Comparison of ENCODE assay signal across 8 mouse cellular contexts in the genomic region with DNA sequence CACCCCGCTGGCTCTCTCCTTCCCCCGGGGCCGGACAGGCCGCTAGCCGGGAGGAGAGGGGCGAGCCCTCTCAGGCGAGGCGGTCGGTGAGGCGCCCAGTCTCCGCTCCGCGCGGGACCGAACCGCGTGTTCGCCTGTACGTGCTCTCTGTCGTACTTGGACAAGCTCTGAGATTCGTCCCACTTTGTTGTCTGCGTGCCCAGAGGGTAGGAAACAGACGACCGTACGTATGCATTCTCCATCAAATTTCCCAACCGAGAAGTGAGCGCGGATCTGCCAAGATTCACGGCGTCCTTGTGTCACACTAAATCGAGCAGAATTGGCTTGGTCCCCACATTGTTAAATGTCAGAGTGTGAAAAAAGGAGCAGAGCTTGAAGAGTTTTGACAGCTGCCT. TPM values are rescaled to one million over a fixed set of nuclear protein-coding genes. Genes with fewer than 3 reads are reported as not detected.
DNase-seq lines count a peak whose midpoint lies in the region; ATAC-seq and TF ChIP-seq lines count a peak whose summit lies in the region.

No protein-coding gene starts in this region.

- no peaks in the 10 kb centered on the region for H3K9me3 ChIP-seq in kidney, postnatal 0 days (replicated peaks; ENCODE audit: low read length)
- H3K9me3 ChIP-seq in lung, postnatal 0 days (ENCODE audit: low read length): no peaks in the 10 kb centered on the region

- H3K4me2 ChIP-seq in kidney, postnatal 0 days (ENCODE audit: low read length): peak overlapping the region; percentile 77
- H3K4me2 ChIP-seq in lung, postnatal 0 days (replicated peaks; ENCODE audit: low read depth, low read length): peak overlapping the region; percentile 77

- 0% methylated on average over 25 of the region's 31 CpGs for WGBS in kidney, postnatal 0 days
- 1% methylated on average over 28 of the region's 31 CpGs for WGBS in lung, postnatal 0 days

- H3K27me3 ChIP-seq in kidney, postnatal 0 days (ENCODE audit: insufficient read depth, low read length): no peaks in the 10 kb centered on the region
- no peaks in the 10 kb centered on the region for H3K27me3 ChIP-seq in lung, postnatal 0 days (replicated peaks; ENCODE audit: insufficient read depth, low read length)

- DNase-seq in cerebellum, postnatal 25 days: no peak
- DNase-seq in 3T3-L1 (ENCODE audit: low read depth, low spot score): peak; percentile 34
- peak; percentile 61 for DNase-seq in gastrocnemius, adult 2 months
- peak; percentile 38 for DNase-seq in kidney, postnatal 0 days (ENCODE audit: low spot score)
- DNase-seq in lung, postnatal 0 days (ENCODE audit: low spot score): peak; percentile 66
- peak; percentile 45 for DNase-seq in right cerebral cortex, postnatal 4 days

- no peaks in the 10 kb centered on the region; the same call in 1 of the 2 replicates for H3K4me1 ChIP-seq in brown adipose tissue, adult 24 weeks (ENCODE audit: control insufficient read depth, insufficient read depth, insufficient read length, low read length)
- no peaks in the 10 kb centered on the region for H3K4me1 ChIP-seq in kidney, postnatal 0 days (replicated peaks; ENCODE audit: insufficient read depth, low read length)
- peaks cover 2% of the 10 kb centered on the region; the same call in 1 of the 2 replicates for H3K4me1 ChIP-seq in lung, postnatal 0 days (ENCODE audit: insufficient read depth, low read depth, low read length)

- H3K27ac ChIP-seq in brown adipose tissue, adult 24 weeks (replicated peaks; ENCODE audit: low read depth, low read length): peak overlapping the region; percentile 57
- peak overlapping the region; percentile 95 for H3K27ac ChIP-seq in gastrocnemius, adult 2 months
- peak overlapping the region; percentile 95 for H3K27ac ChIP-seq in kidney, postnatal 0 days
- peak overlapping the region; percentile 96 for H3K27ac ChIP-seq in lung, postnatal 0 days (ENCODE audit: low read length)

- intact Hi-C loops in gastrocnemius, adult 2 months (cut with DNase I): no loop called here

- TF ChIP-seq EP300 in lung, postnatal 0 days (IDR thresholded peaks at IDR 0.05): no peak

- peak; percentile 72 for ATAC-seq in cerebellum, adult (ENCODE audit: insufficient number of reproducible peaks, low FRiP score, low TSS enrichment)
- ATAC-seq in kidney, postnatal 0 days (replicated peaks; ENCODE audit: low FRiP score, low read depth): peak; percentile 66
- peak; percentile 70 for ATAC-seq in lung, postnatal 0 days

- H3K36me3 ChIP-seq in kidney, postnatal 0 days (ENCODE audit: insufficient read depth, low read length): no peaks in the 10 kb centered on the region
- H3K36me3 ChIP-seq in lung, postnatal 0 days (ENCODE audit: insufficient read depth, low read length): no peaks in the 10 kb centered on the region

- peak overlapping the region; percentile 94 for H3K9ac ChIP-seq in kidney, postnatal 0 days (ENCODE audit: low read depth, low read length)
- peak overlapping the region; percentile 89 for H3K9ac ChIP-seq in lung, postnatal 0 days (replicated peaks; ENCODE audit: low read depth)

- no peak for TF ChIP-seq CTCF in gastrocnemius, adult 2 months (IDR thresholded peaks at IDR 0.05)
- no peak for TF ChIP-seq CTCF in kidney, postnatal 0 days (IDR thresholded peaks at IDR 0.05; ENCODE audit: low read depth)
- TF ChIP-seq CTCF in lung, postnatal 0 days (IDR thresholded peaks at IDR 0.05): no peak

- peak overlapping the region; percentile 79 for H3K4me3 ChIP-seq in brown adipose tissue, adult 24 weeks (ENCODE audit: insufficient read depth, low read depth, low read length)
- H3K4me3 ChIP-seq in gastrocnemius, adult 2 months: peak overlapping the region; percentile 96
- peak overlapping the region; percentile 91 for H3K4me3 ChIP-seq in kidney, postnatal 0 days (replicated peaks; ENCODE audit: low read depth, low read length)
- peak overlapping the region; percentile 92 for H3K4me3 ChIP-seq in lung, postnatal 0 days (ENCODE audit: low read depth, low read length)

RNA-seq across cellular contexts. Expression of a gene that starts 0.6 kb away (rescaled TPM):
- 58.2 and 71.9 TPM in 2 replicates for polyA plus RNA-seq in brown adipose tissue, adult 24 weeks (2012; ENCODE audit: insufficient read depth, insufficient read length, missing spikeins)
- total RNA-seq in gastrocnemius, adult 2 months (2021): 10 to 100 TPM; 71.2 to 89.2 TPM
- 132 and 139 TPM in 2 replicates for polyA plus RNA-seq in kidney, postnatal 0 days (2015; fragmentation: Nextera tagmentation; extraction: Ambion mirVana)
- 92.3 and 108 TPM in 2 replicates for polyA plus RNA-seq in lung, postnatal 0 days (2015; fragmentation: Nextera tagmentation; extraction: Ambion mirVana)

RNA-seq across cellular contexts. Expression of a gene that starts 0.6 kb away (rescaled TPM):
- polyA plus RNA-seq in brown adipose tissue, adult 24 weeks (2012; ENCODE audit: insufficient read depth, insufficient read length, missing spikeins): 0.58 and 0.79 TPM in 2 replicates
- total RNA-seq in gastrocnemius, adult 2 months (2021): 1 to 10 TPM; 1.3 TPM
- 14.9 and 16.1 TPM in 2 replicates for polyA plus RNA-seq in kidney, postnatal 0 days (2015; fragmentation: Nextera tagmentation; extraction: Ambion mirVana)
- 7.2 and 9.3 TPM in 2 replicates for polyA plus RNA-seq in lung, postnatal 0 days (2015; fragmentation: Nextera tagmentation; extraction: Ambion mirVana)

Comparison
In these comparisons a context has a peak if more than half of its experiments do, and no peak if none do; other contexts are left out.
1. DNase-seq: peak in 3T3-L1 (single experiment), gastrocnemius, adult 2 months (single experiment), kidney, postnatal 0 days (single experiment), lung, postnatal 0 days (single experiment) and right cerebral cortex, postnatal 4 days (single experiment); none in cerebellum, postnatal 25 days (0 of 2).
2. Peak in every context shown above with its lines, with median percentiles within 50 percentile points of each other: ATAC-seq, H3K27ac ChIP-seq and H3K4me3 ChIP-seq.